Mouse (Mus musculus): ENCODE measurements around the gene Timeless. TPM values are rescaled to one million over a fixed set of nuclear protein-coding genes. Genes with fewer than 3 reads are reported as not detected.

Timeless gene
- polyA plus RNA-seq, 1 experiment from 2014 or later: 71.2 TPM

DNA sequence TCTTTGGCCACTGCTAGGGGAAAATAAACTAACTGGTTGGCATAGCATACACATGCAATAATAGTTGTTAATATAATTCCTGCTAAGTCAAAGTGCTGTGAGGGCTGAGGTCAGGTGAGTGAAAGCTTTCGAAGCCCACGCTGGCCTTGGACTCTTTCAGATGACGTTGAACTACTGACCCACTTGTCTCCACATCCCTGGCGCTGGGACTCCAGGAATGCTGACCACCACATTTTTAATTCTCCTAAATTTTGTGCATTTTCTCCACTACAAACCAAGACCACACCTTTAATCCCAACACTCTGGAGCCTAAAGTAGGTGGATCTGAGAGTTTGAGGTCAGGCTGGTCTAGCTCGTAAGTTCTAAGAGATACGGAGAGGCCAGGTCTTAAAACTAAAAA lies 38.8 kb upstream of the Timeless start:
- no peak for ATAC-seq (replicated peaks; ENCODE audit: low FRiP score)
- Histone ChIP-seq H3K36me3 (ENCODE audit: control insufficient read depth, insufficient read depth, low read length) (no peaks in the 10 kb centered on the region), H3K9me3 (ENCODE audit: control insufficient read depth, low read length) (no peaks in the 10 kb centered on the region), H3K9ac (ENCODE audit: low read depth, low read length) (no peak overlapping the region), H3K4me2 (no peak overlapping the region; the same call in 1 of the 2 replicates), H3K27ac (ENCODE audit: low read depth, low read length) (no peak overlapping the region), H3K4me3 (ENCODE audit: low read depth, low read length) (no peak overlapping the region), H3K4me1 (replicated peaks; ENCODE audit: control insufficient read depth, insufficient read depth, low read length) (peaks cover 14% of the 10 kb centered on the region; the same call in 1 of the 2 replicates), H3K27me3 (replicated peaks; ENCODE audit: control insufficient read depth, insufficient read depth, low read length) (peaks cover 15% of the 10 kb centered on the region)
- no peak for DNase-seq (ENCODE audit: low spot score)
- WGBS: 83% methylated on average over 6 of the region's 6 CpGs

- peak within 1 kb of the TSS; percentile 56 for H3K4me3 ChIP-seq (ENCODE audit: low read depth, low read length)
- ATAC-seq (replicated peaks; ENCODE audit: low FRiP score) (peak; percentile 97), DNase-seq (ENCODE audit: low spot score) (peak; percentile 99)
- peaks cover 15% of the 10 kb centered on the region for H3K27me3 ChIP-seq (replicated peaks; ENCODE audit: control insufficient read depth, insufficient read depth, low read length)
- peak within 1 kb of the TSS; percentile 80 for H3K4me2 ChIP-seq
- no peaks in the 10 kb centered on the region for H3K36me3 ChIP-seq (ENCODE audit: control insufficient read depth, insufficient read depth, low read length)
- H3K4me1 ChIP-seq (replicated peaks; ENCODE audit: control insufficient read depth, insufficient read depth, low read length): 0 out of 2 replicates have a peak, but pooled peaks cover 11% of the 10 kb centered on the region
- WGBS: under 1% methylated on average over 46 of the region's 46 CpGs
- peak within 1 kb of the TSS; percentile 49 for H3K9ac ChIP-seq (ENCODE audit: low read depth, low read length)
- H3K9me3 ChIP-seq (ENCODE audit: control insufficient read depth, low read length): no peaks in the 10 kb centered on the region
- peak within 1 kb of the TSS; percentile 38; the same call in 1 of the 2 replicates for H3K27ac ChIP-seq (ENCODE audit: low read depth, low read length)
Observed at GRCm38 (mm10) chr10:128194024-128194550, 37.8 kb upstream of the Timeless start, which contains the start of gene Gls2. Gene Gls2 (plus strand): TSS chr10:128194457.

GRCm38 (mm10) chr10:128194551-128195461 lies 37.1 kb upstream of the Timeless start:
- peak overlapping the region; percentile 80 for H3K4me2 ChIP-seq
- H3K4me3 ChIP-seq (ENCODE audit: low read depth, low read length): peak overlapping the region; percentile 56
- WGBS: 2% methylated on average over 76 of the region's 79 CpGs
- no peaks in the 10 kb centered on the region for H3K36me3 ChIP-seq (ENCODE audit: control insufficient read depth, insufficient read depth, low read length)
- H3K27ac ChIP-seq (ENCODE audit: low read depth, low read length): peak overlapping the region; percentile 38; the same call in 1 of the 2 replicates
- H3K27me3 ChIP-seq (replicated peaks; ENCODE audit: control insufficient read depth, insufficient read depth, low read length): peaks cover 15% of the 10 kb centered on the region
- DNase-seq (ENCODE audit: low spot score) (no peak), ATAC-seq (replicated peaks; ENCODE audit: low FRiP score) (peak; percentile 89)
- 0 out of 2 replicates have a peak, but pooled peaks cover 11% of the 10 kb centered on the region for H3K4me1 ChIP-seq (replicated peaks; ENCODE audit: control insufficient read depth, insufficient read depth, low read length)
- H3K9ac ChIP-seq (ENCODE audit: low read depth, low read length): peak overlapping the region; percentile 49
- no peaks in the 10 kb centered on the region for H3K9me3 ChIP-seq (ENCODE audit: control insufficient read depth, low read length)

DNA sequence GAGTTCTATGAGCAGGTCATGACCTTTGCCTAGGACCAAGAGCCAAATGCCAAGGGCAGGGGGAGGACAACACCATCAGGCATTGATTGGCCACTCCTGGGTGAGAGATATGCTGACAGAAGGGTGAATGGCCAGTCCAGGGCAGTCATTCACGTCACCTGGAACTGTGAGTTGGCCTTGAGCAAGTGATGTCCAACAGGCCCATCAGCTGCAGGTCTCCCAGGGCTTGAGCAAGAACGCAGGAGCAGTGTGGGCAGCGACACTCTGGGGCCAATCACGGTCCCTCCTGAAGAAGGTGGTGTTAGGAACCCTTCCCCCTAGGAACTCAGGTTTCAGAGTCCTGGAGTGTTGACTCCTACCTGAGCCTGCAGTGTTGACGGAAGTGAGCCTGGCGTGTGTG lies 30.0 kb upstream of the Timeless start:
- ATAC-seq (replicated peaks; ENCODE audit: low FRiP score) (0 out of 2 replicates have a peak, but pooled peaks have one; percentile 35), DNase-seq (ENCODE audit: low spot score) (no peak)
- H3K9me3 ChIP-seq (ENCODE audit: control insufficient read depth, low read length): no peaks in the 10 kb centered on the region
- 56% methylated on average over 6 of the region's 6 CpGs for WGBS
- H3K27ac ChIP-seq (ENCODE audit: low read depth, low read length): no peak overlapping the region
- 0 out of 2 replicates have a peak, but pooled peaks cover 4% of the 10 kb centered on the region for H3K4me1 ChIP-seq (replicated peaks; ENCODE audit: control insufficient read depth, insufficient read depth, low read length)
- no peaks in the 10 kb centered on the region for H3K36me3 ChIP-seq (ENCODE audit: control insufficient read depth, insufficient read depth, low read length)
- H3K27me3 ChIP-seq (replicated peaks; ENCODE audit: control insufficient read depth, insufficient read depth, low read length): no peaks in the 10 kb centered on the region; the same call in 1 of the 2 replicates
- H3K4me3 ChIP-seq (ENCODE audit: low read depth, low read length): no peak overlapping the region
- no peak overlapping the region for H3K9ac ChIP-seq (ENCODE audit: low read depth, low read length)
- no peak overlapping the region for H3K4me2 ChIP-seq

- 0 out of 2 replicates have a peak, but pooled peaks cover 4% of the 10 kb centered on the region for H3K4me1 ChIP-seq (replicated peaks; ENCODE audit: control insufficient read depth, insufficient read depth, low read length)
- no peaks in the 10 kb centered on the region for H3K9me3 ChIP-seq (ENCODE audit: control insufficient read depth, low read length)
- no peaks in the 10 kb centered on the region for H3K27me3 ChIP-seq (replicated peaks; ENCODE audit: control insufficient read depth, insufficient read depth, low read length)
- WGBS: 79% methylated on average over 15 of the region's 15 CpGs
- no peak overlapping the region for H3K9ac ChIP-seq (ENCODE audit: low read depth, low read length)
- H3K27ac ChIP-seq (ENCODE audit: low read depth, low read length): no peak overlapping the region
- H3K4me3 ChIP-seq (ENCODE audit: low read depth, low read length): no peak overlapping the region
- H3K36me3 ChIP-seq (ENCODE audit: control insufficient read depth, insufficient read depth, low read length): no peaks in the 10 kb centered on the region
- DNase-seq (ENCODE audit: low spot score) (no peak), ATAC-seq (replicated peaks; ENCODE audit: low FRiP score) (no peak)
- no peak overlapping the region for H3K4me2 ChIP-seq
Observed at GRCm38 (mm10) chr10:128204941-128205340, 26.9 kb upstream of the Timeless start.

GRCm38 (mm10) chr10:128208326-128208725 lies 23.5 kb upstream of the Timeless start:
- no peaks in the 10 kb centered on the region for H3K36me3 ChIP-seq (ENCODE audit: control insufficient read depth, insufficient read depth, low read length)
- DNase-seq (ENCODE audit: low spot score) (no peak), ATAC-seq (replicated peaks; ENCODE audit: low FRiP score) (no peak)
- H3K4me2 ChIP-seq: no peak overlapping the region
- no peak overlapping the region for H3K4me3 ChIP-seq (ENCODE audit: low read depth, low read length)
- no peak overlapping the region for H3K9ac ChIP-seq (ENCODE audit: low read depth, low read length)
- no peaks in the 10 kb centered on the region for H3K9me3 ChIP-seq (ENCODE audit: control insufficient read depth, low read length)
- H3K27me3 ChIP-seq (replicated peaks; ENCODE audit: control insufficient read depth, insufficient read depth, low read length): no peaks in the 10 kb centered on the region
- H3K27ac ChIP-seq (ENCODE audit: low read depth, low read length): no peak overlapping the region
- WGBS: 93% methylated on average over 10 of the region's 10 CpGs
- peaks cover 13% of the 10 kb centered on the region for H3K4me1 ChIP-seq (replicated peaks; ENCODE audit: control insufficient read depth, insufficient read depth, low read length)

GRCm38 (mm10) chr10:128209311-128210009 lies 22.4 kb upstream of the Timeless start:
- no peak for DNase-seq (ENCODE audit: low spot score)
- no peaks in the 10 kb centered on the region for H3K9me3 ChIP-seq (ENCODE audit: control insufficient read depth, low read length)
- H3K4me3 ChIP-seq (ENCODE audit: low read depth, low read length): no peak overlapping the region
- ATAC-seq (replicated peaks; ENCODE audit: low FRiP score): no peak
- peaks cover 13% of the 10 kb centered on the region for H3K4me1 ChIP-seq (replicated peaks; ENCODE audit: control insufficient read depth, insufficient read depth, low read length)
- 89% methylated on average over 11 of the region's 11 CpGs for WGBS
- H3K27ac ChIP-seq (ENCODE audit: low read depth, low read length): no peak overlapping the region
- no peak overlapping the region for H3K4me2 ChIP-seq
- H3K36me3 ChIP-seq (ENCODE audit: control insufficient read depth, insufficient read depth, low read length): no peaks in the 10 kb centered on the region
- no peak overlapping the region for H3K9ac ChIP-seq (ENCODE audit: low read depth, low read length)
- no peaks in the 10 kb centered on the region for H3K27me3 ChIP-seq (replicated peaks; ENCODE audit: control insufficient read depth, insufficient read depth, low read length)

- no peaks in the 10 kb centered on the region for H3K9me3 ChIP-seq (ENCODE audit: control insufficient read depth, low read length)
- no peak overlapping the region; the same call in 1 of the 2 replicates for H3K4me3 ChIP-seq (ENCODE audit: low read depth, low read length)
- DNase-seq (ENCODE audit: low spot score) (no peak), ATAC-seq (replicated peaks; ENCODE audit: low FRiP score) (no peak)
- H3K4me1 ChIP-seq (replicated peaks; ENCODE audit: control insufficient read depth, insufficient read depth, low read length): peaks cover 8% of the 10 kb centered on the region
- H3K36me3 ChIP-seq (ENCODE audit: control insufficient read depth, insufficient read depth, low read length): no peaks in the 10 kb centered on the region
- 91% methylated on average over 2 of the region's 2 CpGs for WGBS
- peak overlapping the region; percentile 80 for H3K4me2 ChIP-seq
- no peak overlapping the region; the same call in 1 of the 2 replicates for H3K9ac ChIP-seq (ENCODE audit: low read depth, low read length)
- H3K27ac ChIP-seq (ENCODE audit: low read depth, low read length): no peak overlapping the region
- H3K27me3 ChIP-seq (replicated peaks; ENCODE audit: control insufficient read depth, insufficient read depth, low read length): no peaks in the 10 kb centered on the region
Observed at GRCm38 (mm10) chr10:128210131-128210530, 21.7 kb upstream of the Timeless start.

Measured in liver, embryonic 11.5 days (tissue).